In genomic region chrX:134746459-134746858, GRCm38 (mm10) we compare ENCODE assay signal across 8 mouse cellular contexts. TPM values are rescaled to one million over a fixed set of nuclear protein-coding genes. Genes with fewer than 3 reads are reported as not detected.
DNase-seq lines count a peak whose midpoint lies in the region; ATAC-seq and TF ChIP-seq lines count a peak whose summit lies in the region.
"Had no signal": no experiment of that assay in that cellular context is flagged by ENCODE, and none has a peak within 500 bp of the region (broad histone marks: within the 10 kb centered on the region; RNA-seq: fewer than 3 reads in every experiment).

No protein-coding gene starts in this region.

- no peaks in the 10 kb centered on the region for H3K4me1 ChIP-seq in embryonic facial prominence, embryonic 14.5 days (ENCODE audit: control insufficient read depth, insufficient read depth, low read length)
- H3K4me1 ChIP-seq in kidney, embryonic 14.5 days (ENCODE audit: control insufficient read depth, insufficient read depth, low read length) = no peaks in the 10 kb centered on the region
- no peaks in the 10 kb centered on the region for H3K4me1 ChIP-seq in lung, postnatal 0 days (ENCODE audit: insufficient read depth, low read depth, low read length)

- H3K4me3 ChIP-seq in embryonic facial prominence, embryonic 14.5 days (ENCODE audit: low read depth, low read length) = no peak overlapping the region
- H3K4me3 ChIP-seq in kidney, embryonic 14.5 days (ENCODE audit: low read length) = no peak overlapping the region
- no peak overlapping the region for H3K4me3 ChIP-seq in lung, postnatal 0 days (ENCODE audit: low read depth, low read length)
- H3K4me3 ChIP-seq: megakaryocyte, embryonic 14.5 days had no signal

- H3K9ac ChIP-seq in embryonic facial prominence, embryonic 14.5 days (ENCODE audit: low read depth, low read length) = no peak overlapping the region
- H3K9ac ChIP-seq in kidney, embryonic 14.5 days (ENCODE audit: low read depth, low read length) = no peak overlapping the region
- no peak overlapping the region for H3K9ac ChIP-seq in lung, postnatal 0 days (replicated peaks; ENCODE audit: low read depth)

- ATAC-seq in embryonic facial prominence, embryonic 14.5 days (ENCODE audit: low read depth) = peak; percentile 45; the same call in 1 of the 2 replicates
- ATAC-seq in kidney, embryonic 14.5 days (ENCODE audit: low FRiP score, low TSS enrichment) = peak; percentile 58; the same call in 1 of the 2 replicates
- ATAC-seq in lung, postnatal 0 days = 0 out of 2 replicates have a peak, but pooled peaks have one; percentile 27

- TF ChIP-seq CTCF in lung, postnatal 0 days (IDR thresholded peaks at IDR 0.05) = peak; percentile 78

- DNase-seq in urinary bladder, postnatal 25 days (ENCODE audit: low spot score) = peak; percentile 9
- DNase-seq in urinary bladder, adult 2 months (ENCODE audit: low spot score) = no peak
- DNase-seq in adrenal gland, postnatal 10 days = peak; percentile 41
- peak; percentile 63 for DNase-seq in embryonic facial prominence, embryonic 14.5 days (ENCODE audit: low spot score)
- DNase-seq in lung, postnatal 0 days (ENCODE audit: low spot score) = peak; percentile 39
- DNase-seq in right cerebral cortex, postnatal 4 days = peak; percentile 21

- H3K27me3 ChIP-seq in embryonic facial prominence, embryonic 14.5 days (replicated peaks; ENCODE audit: control insufficient read depth, insufficient read depth, low read length) = peaks cover 13% of the 10 kb centered on the region; the same call in 1 of the 2 replicates
- peaks cover 3% of the 10 kb centered on the region; the same call in 1 of the 2 replicates for H3K27me3 ChIP-seq in kidney, embryonic 14.5 days (ENCODE audit: control insufficient read depth, insufficient read depth, low read length)
- no peaks in the 10 kb centered on the region for H3K27me3 ChIP-seq in lung, postnatal 0 days (replicated peaks; ENCODE audit: insufficient read depth, low read length)

- H3K4me2 ChIP-seq in embryonic facial prominence, embryonic 14.5 days (ENCODE audit: low read depth, low read length) = no peak overlapping the region
- H3K4me2 ChIP-seq in kidney, embryonic 14.5 days (replicated peaks; ENCODE audit: low read depth, low read length) = no peak overlapping the region
- no peak overlapping the region for H3K4me2 ChIP-seq in lung, postnatal 0 days (replicated peaks; ENCODE audit: low read depth, low read length)

- H3K9me3 ChIP-seq in embryonic facial prominence, embryonic 14.5 days (ENCODE audit: control insufficient read depth, low read length) = no peaks in the 10 kb centered on the region
- H3K9me3 ChIP-seq in kidney, embryonic 14.5 days (ENCODE audit: control insufficient read depth, low read length) = no peaks in the 10 kb centered on the region
- H3K9me3 ChIP-seq in lung, postnatal 0 days (ENCODE audit: low read length) = no peaks in the 10 kb centered on the region
- H3K9me3 ChIP-seq: megakaryocyte, embryonic 14.5 days had no signal

- H3K27ac ChIP-seq in embryonic facial prominence, embryonic 14.5 days (replicated peaks; ENCODE audit: low read depth, low read length) = no peak overlapping the region
- H3K27ac ChIP-seq in kidney, embryonic 14.5 days (ENCODE audit: low read depth, low read length) = no peak overlapping the region
- H3K27ac ChIP-seq in lung, postnatal 0 days (ENCODE audit: low read length) = no peak overlapping the region

- H3K36me3 ChIP-seq in embryonic facial prominence, embryonic 14.5 days (ENCODE audit: control insufficient read depth, insufficient read depth, low read length) = no peaks in the 10 kb centered on the region
- no peaks in the 10 kb centered on the region for H3K36me3 ChIP-seq in kidney, embryonic 14.5 days (ENCODE audit: control insufficient read depth, insufficient read depth, low read length)
- no peaks in the 10 kb centered on the region for H3K36me3 ChIP-seq in lung, postnatal 0 days (ENCODE audit: insufficient read depth, low read length)

- TF ChIP-seq EP300 in lung, postnatal 0 days (IDR thresholded peaks at IDR 0.05) = no peak

- 35% methylated on average over 5 of the region's 5 CpGs for WGBS in embryonic facial prominence, embryonic 14.5 days
- whole genome bisulfite sequencing in kidney, embryonic 14.5 days = 30% methylated on average over 5 of the region's 5 CpGs
- 17% methylated on average over 5 of the region's 5 CpGs for WGBS in lung, postnatal 0 days

RNA-seq across cellular contexts. Expression of gene Armcx6, which starts 4.8 kb away (rescaled TPM):
- 2.8 and 3.9 TPM in 2 replicates for polyA plus RNA-seq in urinary bladder, adult 2 months (2012; rRNA removed)
- total RNA-seq in adrenal gland, postnatal 10 days (2021) = 10 to 100 TPM in 1 of 2 experiments, 1 to 10 TPM in 1; 8.3 to 10.6 TPM
- 24.8 and 29.5 TPM in 2 replicates for polyA plus RNA-seq in embryonic facial prominence, embryonic 14.5 days (2014; fragmentation: Nextera tagmentation; extraction: Ambion mirVana)
- polyA plus RNA-seq in kidney, embryonic 14.5 days (2014; fragmentation: Nextera tagmentation; extraction: Ambion mirVana) = 15.1 and 20.3 TPM in 2 replicates
- polyA plus RNA-seq in lung, postnatal 0 days (2015; fragmentation: Nextera tagmentation; extraction: Ambion mirVana) = 11.9 and 13.1 TPM in 2 replicates

RNA-seq across cellular contexts. Expression of gene Armcx3, which starts 9.9 kb away (rescaled TPM):
- polyA plus RNA-seq in urinary bladder, adult 2 months (2012; rRNA removed) = 36.1 and 39.5 TPM in 2 replicates
- total RNA-seq in adrenal gland, postnatal 10 days (2021) = 10 to 100 TPM; 36.8 to 38.9 TPM
- polyA plus RNA-seq in embryonic facial prominence, embryonic 14.5 days (2014; fragmentation: Nextera tagmentation; extraction: Ambion mirVana) = 119 and 120 TPM in 2 replicates
- 34.0 and 56.3 TPM in 2 replicates for polyA plus RNA-seq in kidney, embryonic 14.5 days (2014; fragmentation: Nextera tagmentation; extraction: Ambion mirVana)
- 46.4 and 56.2 TPM in 2 replicates for polyA plus RNA-seq in lung, postnatal 0 days (2015; fragmentation: Nextera tagmentation; extraction: Ambion mirVana)

RNA-seq across cellular contexts. Expression of gene Armcx1, which starts 28.7 kb away (rescaled TPM):
- polyA plus RNA-seq in urinary bladder, adult 2 months (2012; rRNA removed) = 21.1 and 22.8 TPM in 2 replicates
- total RNA-seq in adrenal gland, postnatal 10 days (2021) = 10 to 100 TPM; 18.5 to 23.0 TPM
- 47.7 and 59.2 TPM in 2 replicates for polyA plus RNA-seq in embryonic facial prominence, embryonic 14.5 days (2014; fragmentation: Nextera tagmentation; extraction: Ambion mirVana)
- 37.7 and 39.7 TPM in 2 replicates for polyA plus RNA-seq in kidney, embryonic 14.5 days (2014; fragmentation: Nextera tagmentation; extraction: Ambion mirVana)
- polyA plus RNA-seq in lung, postnatal 0 days (2015; fragmentation: Nextera tagmentation; extraction: Ambion mirVana) = 33.3 and 37.3 TPM in 2 replicates
